Mouse (Mus musculus): Measurements from ENCODE around the gene Cbr4. TPM values are rescaled to one million over a fixed set of nuclear protein-coding genes. Genes with fewer than 3 reads are reported as not detected.

The Cbr4 gene
- polyA plus RNA-seq, 1 experiment from 2014 or later = 30.2 TPM

- H3K4me3 ChIP-seq (ENCODE audit: low read depth, low read length) = no peak overlapping the region
- no peaks in the 10 kb centered on the region for H3K9me3 ChIP-seq (replicated peaks; ENCODE audit: control insufficient read depth, low read length)
- H3K4me2 ChIP-seq = no peak overlapping the region
- H3K9ac ChIP-seq (ENCODE audit: low read depth, low read length) = no peak overlapping the region
- no peaks in the 10 kb centered on the region for H3K27me3 ChIP-seq (ENCODE audit: control insufficient read depth, insufficient read depth, low read length)
- no peaks in the 10 kb centered on the region for H3K4me1 ChIP-seq (ENCODE audit: control insufficient read depth, insufficient read depth, low read length)
- ATAC-seq (replicated peaks; ENCODE audit: insufficient number of reproducible peaks, low FRiP score, low TSS enrichment) = no peak
- H3K27ac ChIP-seq (ENCODE audit: low read depth, low read length) = no peak overlapping the region
- no peaks in the 10 kb centered on the region; the same call in 1 of the 2 replicates for H3K36me3 ChIP-seq (ENCODE audit: control insufficient read depth, insufficient read depth, low read length)
These were observed 14.7 kb downstream of the Cbr4 start for GRCm38 (mm10) chr8:61502277-61502676.

- ATAC-seq (replicated peaks; ENCODE audit: insufficient number of reproducible peaks, low FRiP score, low TSS enrichment) = no peak
- Histone ChIP-seq H3K9me3 (replicated peaks; ENCODE audit: control insufficient read depth, low read length) (no peaks in the 10 kb centered on the region), H3K27me3 (ENCODE audit: control insufficient read depth, insufficient read depth, low read length) (no peaks in the 10 kb centered on the region), H3K4me1 (ENCODE audit: control insufficient read depth, insufficient read depth, low read length) (no peaks in the 10 kb centered on the region), H3K27ac (ENCODE audit: low read depth, low read length) (no peak overlapping the region), H3K9ac (ENCODE audit: low read depth, low read length) (no peak overlapping the region), H3K4me2 (no peak overlapping the region), H3K4me3 (ENCODE audit: low read depth, low read length) (no peak overlapping the region), H3K36me3 (ENCODE audit: control insufficient read depth, insufficient read depth, low read length) (peaks cover 40% of the 10 kb centered on the region)
- WGBS (ENCODE audit: insufficient replicate concordance) = 90% methylated on average over 24 of the region's 24 CpGs
These were observed 27.8 kb downstream of the Cbr4 start for GRCm38 (mm10) chr8:61515110-61515930.

- Histone ChIP-seq H3K4me2 (no peak overlapping the region), H3K4me1 (ENCODE audit: control insufficient read depth, insufficient read depth, low read length) (no peaks in the 10 kb centered on the region), H3K4me3 (ENCODE audit: low read depth, low read length) (no peak overlapping the region), H3K9ac (ENCODE audit: low read depth, low read length) (no peak overlapping the region), H3K36me3 (ENCODE audit: control insufficient read depth, insufficient read depth, low read length) (peaks cover 32% of the 10 kb centered on the region), H3K9me3 (replicated peaks; ENCODE audit: control insufficient read depth, low read length) (no peaks in the 10 kb centered on the region), H3K27me3 (ENCODE audit: control insufficient read depth, insufficient read depth, low read length) (no peaks in the 10 kb centered on the region), H3K27ac (ENCODE audit: low read depth, low read length) (no peak overlapping the region)
- ATAC-seq (replicated peaks; ENCODE audit: insufficient number of reproducible peaks, low FRiP score, low TSS enrichment) = no peak
- 60% methylated on average over 25 of the region's 25 CpGs for WGBS (ENCODE audit: insufficient replicate concordance)
These were observed 28.6 kb downstream of the Cbr4 start for GRCm38 (mm10) chr8:61515931-61516744.

GRCm38 (mm10) chr8:61516745-61517501 lies 29.4 kb downstream of the Cbr4 start:
- no peak overlapping the region for H3K9ac ChIP-seq (ENCODE audit: low read depth, low read length)
- no peak for ATAC-seq (replicated peaks; ENCODE audit: insufficient number of reproducible peaks, low FRiP score, low TSS enrichment)
- H3K27ac ChIP-seq (ENCODE audit: low read depth, low read length) = no peak overlapping the region
- peaks cover 31% of the 10 kb centered on the region for H3K36me3 ChIP-seq (ENCODE audit: control insufficient read depth, insufficient read depth, low read length)
- H3K4me2 ChIP-seq = no peak overlapping the region
- no peaks in the 10 kb centered on the region for H3K4me1 ChIP-seq (ENCODE audit: control insufficient read depth, insufficient read depth, low read length)
- 82% methylated on average over 8 of the region's 8 CpGs for WGBS (ENCODE audit: insufficient replicate concordance)
- no peak overlapping the region for H3K4me3 ChIP-seq (ENCODE audit: low read depth, low read length)
- H3K27me3 ChIP-seq (ENCODE audit: control insufficient read depth, insufficient read depth, low read length) = no peaks in the 10 kb centered on the region
- H3K9me3 ChIP-seq (replicated peaks; ENCODE audit: control insufficient read depth, low read length) = no peaks in the 10 kb centered on the region

GRCm38 (mm10) chr8:61517502-61518185 lies 30.1 kb downstream of the Cbr4 start:
- peaks cover 24% of the 10 kb centered on the region for H3K36me3 ChIP-seq (ENCODE audit: control insufficient read depth, insufficient read depth, low read length)
- no peak overlapping the region for H3K4me3 ChIP-seq (ENCODE audit: low read depth, low read length)
- H3K27ac ChIP-seq (ENCODE audit: low read depth, low read length) = no peak overlapping the region
- 60% methylated on average over 14 of the region's 14 CpGs for WGBS (ENCODE audit: insufficient replicate concordance)
- no peak for ATAC-seq (replicated peaks; ENCODE audit: insufficient number of reproducible peaks, low FRiP score, low TSS enrichment)
- H3K4me2 ChIP-seq = no peak overlapping the region
- no peak overlapping the region for H3K9ac ChIP-seq (ENCODE audit: low read depth, low read length)
- no peaks in the 10 kb centered on the region for H3K4me1 ChIP-seq (ENCODE audit: control insufficient read depth, insufficient read depth, low read length)
- H3K9me3 ChIP-seq (replicated peaks; ENCODE audit: control insufficient read depth, low read length) = no peaks in the 10 kb centered on the region
- H3K27me3 ChIP-seq (ENCODE audit: control insufficient read depth, insufficient read depth, low read length) = no peaks in the 10 kb centered on the region

GRCm38 (mm10) chr8:61522132-61522531 lies 34.6 kb downstream of the Cbr4 start:
- no peak overlapping the region for H3K27ac ChIP-seq (ENCODE audit: low read depth, low read length)
- 8% methylated on average over 1 of the region's 1 CpGs for WGBS (ENCODE audit: insufficient replicate concordance)
- H3K9me3 ChIP-seq (replicated peaks; ENCODE audit: control insufficient read depth, low read length) = no peaks in the 10 kb centered on the region
- H3K9ac ChIP-seq (ENCODE audit: low read depth, low read length) = no peak overlapping the region
- peaks cover 3% of the 10 kb centered on the region; the same call in 1 of the 2 replicates for H3K4me1 ChIP-seq (ENCODE audit: control insufficient read depth, insufficient read depth, low read length)
- H3K27me3 ChIP-seq (ENCODE audit: control insufficient read depth, insufficient read depth, low read length) = no peaks in the 10 kb centered on the region
- no peak overlapping the region for H3K4me2 ChIP-seq
- no peak overlapping the region for H3K4me3 ChIP-seq (ENCODE audit: low read depth, low read length)
- ATAC-seq (replicated peaks; ENCODE audit: insufficient number of reproducible peaks, low FRiP score, low TSS enrichment) = no peak
- H3K36me3 ChIP-seq (ENCODE audit: control insufficient read depth, insufficient read depth, low read length) = peaks cover 21% of the 10 kb centered on the region

GRCm38 (mm10) chr8:61527037-61527436 lies 39.5 kb downstream of the Cbr4 start:
- ATAC-seq (replicated peaks; ENCODE audit: insufficient number of reproducible peaks, low FRiP score, low TSS enrichment) = no peak

GRCm38 (mm10) chr8:61528197-61528596 lies 40.7 kb downstream of the Cbr4 start:
- Histone ChIP-seq H3K9ac (ENCODE audit: low read depth, low read length) (no peak overlapping the region), H3K4me2 (no peak overlapping the region), H3K36me3 (ENCODE audit: control insufficient read depth, insufficient read depth, low read length) (peaks cover 36% of the 10 kb centered on the region), H3K27ac (ENCODE audit: low read depth, low read length) (no peak overlapping the region), H3K9me3 (replicated peaks; ENCODE audit: control insufficient read depth, low read length) (no peaks in the 10 kb centered on the region), H3K4me1 (ENCODE audit: control insufficient read depth, insufficient read depth, low read length) (peaks cover 3% of the 10 kb centered on the region; the same call in 1 of the 2 replicates), H3K27me3 (ENCODE audit: control insufficient read depth, insufficient read depth, low read length) (no peaks in the 10 kb centered on the region), H3K4me3 (ENCODE audit: low read depth, low read length) (no peak overlapping the region)
- WGBS (ENCODE audit: insufficient replicate concordance) = 86% methylated on average over 9 of the region's 9 CpGs
- no peak for ATAC-seq (replicated peaks; ENCODE audit: insufficient number of reproducible peaks, low FRiP score, low TSS enrichment)

More at GRCm38 (mm10) chr8:61527037-61527436, 39.5 kb downstream of the Cbr4 start:
- peaks cover 3% of the 10 kb centered on the region; the same call in 1 of the 2 replicates for H3K4me1 ChIP-seq (ENCODE audit: control insufficient read depth, insufficient read depth, low read length)
- no peak overlapping the region for H3K4me3 ChIP-seq (ENCODE audit: low read depth, low read length)
- H3K36me3 ChIP-seq (ENCODE audit: control insufficient read depth, insufficient read depth, low read length) = peaks cover 31% of the 10 kb centered on the region
- H3K9ac ChIP-seq (ENCODE audit: low read depth, low read length) = no peak overlapping the region
- no peaks in the 10 kb centered on the region for H3K27me3 ChIP-seq (ENCODE audit: control insufficient read depth, insufficient read depth, low read length)
- H3K9me3 ChIP-seq (replicated peaks; ENCODE audit: control insufficient read depth, low read length) = no peaks in the 10 kb centered on the region
- WGBS (ENCODE audit: insufficient replicate concordance) = 90% methylated on average over 14 of the region's 14 CpGs
- H3K4me2 ChIP-seq = no peak overlapping the region
- no peak overlapping the region for H3K27ac ChIP-seq (ENCODE audit: low read depth, low read length)

Data from heart, embryonic 11.5 days (tissue).